Mouse (Mus musculus): Measurements from ENCODE around the gene Cdkal1. TPM values are rescaled to one million over a fixed set of nuclear protein-coding genes. Genes with fewer than 3 reads are reported as not detected.

Cdkal1 gene
- polyA plus RNA-seq, 1 experiment, result 0.55 TPM

- H3K27me3 ChIP-seq (ENCODE audit: control insufficient read depth, insufficient read depth, low read length), result no peaks in the 10 kb centered on the region
- no peaks in the 10 kb centered on the region for H3K4me1 ChIP-seq (ENCODE audit: control insufficient read depth, insufficient read depth, insufficient read length, low read length)
- no peak for TF ChIP-seq CTCF (IDR thresholded peaks at IDR 0.05; ENCODE audit: extremely low read depth, insufficient read length, insufficient replicate concordance, low read depth, low read length)
- no peak for TF ChIP-seq POLR2A (IDR thresholded peaks at IDR 0.05; ENCODE audit: low read depth, low read length)
- WGBS, result 52% methylated on average over 2 of the region's 2 CpGs
- H3K36me3 ChIP-seq (ENCODE audit: control insufficient read depth, insufficient read depth, low read length), result no peaks in the 10 kb centered on the region
- H3K4me3 ChIP-seq (ENCODE audit: low read depth, low read length), result no peak overlapping the region
- H3K27ac ChIP-seq (ENCODE audit: insufficient read depth, low read depth, low read length), result no peak overlapping the region
Observed at GRCm38 (mm10) chr13:29826469-29826868, 29.0 kb downstream of the Cdkal1 start.

- no peaks in the 10 kb centered on the region for H3K27me3 ChIP-seq (ENCODE audit: control insufficient read depth, insufficient read depth, low read length)
- TF ChIP-seq POLR2A (IDR thresholded peaks at IDR 0.05; ENCODE audit: low read depth, low read length), result no peak
- no peak for TF ChIP-seq CTCF (IDR thresholded peaks at IDR 0.05; ENCODE audit: extremely low read depth, insufficient read length, insufficient replicate concordance, low read depth, low read length)
- H3K4me3 ChIP-seq (ENCODE audit: low read depth, low read length), result no peak overlapping the region
- no peaks in the 10 kb centered on the region for H3K4me1 ChIP-seq (ENCODE audit: control insufficient read depth, insufficient read depth, insufficient read length, low read length)
- no peak overlapping the region for H3K27ac ChIP-seq (ENCODE audit: insufficient read depth, low read depth, low read length)
- no peaks in the 10 kb centered on the region for H3K36me3 ChIP-seq (ENCODE audit: control insufficient read depth, insufficient read depth, low read length)
Observed at GRCm38 (mm10) chr13:29826041-29826440, 29.4 kb downstream of the Cdkal1 start.

GRCm38 (mm10) chr13:29824797-29825196, 30.7 kb downstream of the Cdkal1 start:
- Histone ChIP-seq H3K27me3 (ENCODE audit: control insufficient read depth, insufficient read depth, low read length) (no peaks in the 10 kb centered on the region), H3K4me3 (ENCODE audit: low read depth, low read length) (no peak overlapping the region), H3K27ac (ENCODE audit: insufficient read depth, low read depth, low read length) (no peak overlapping the region), H3K36me3 (ENCODE audit: control insufficient read depth, insufficient read depth, low read length) (no peaks in the 10 kb centered on the region), H3K4me1 (ENCODE audit: control insufficient read depth, insufficient read depth, insufficient read length, low read length) (no peaks in the 10 kb centered on the region)
- no peak for TF ChIP-seq POLR2A (IDR thresholded peaks at IDR 0.05; ENCODE audit: low read depth, low read length)
- no peak for TF ChIP-seq CTCF (IDR thresholded peaks at IDR 0.05; ENCODE audit: extremely low read depth, insufficient read length, insufficient replicate concordance, low read depth, low read length)
- WGBS, result 92% methylated on average over 4 of the region's 4 CpGs

- Histone ChIP-seq H3K4me3 (ENCODE audit: low read depth, low read length) (no peak overlapping the region), H3K27ac (ENCODE audit: insufficient read depth, low read depth, low read length) (no peak overlapping the region), H3K27me3 (ENCODE audit: control insufficient read depth, insufficient read depth, low read length) (no peaks in the 10 kb centered on the region), H3K4me1 (ENCODE audit: control insufficient read depth, insufficient read depth, insufficient read length, low read length) (no peaks in the 10 kb centered on the region), H3K36me3 (ENCODE audit: control insufficient read depth, insufficient read depth, low read length) (no peaks in the 10 kb centered on the region)
- WGBS, result 81% methylated on average over 8 of the region's 8 CpGs
- no peak for TF ChIP-seq POLR2A (IDR thresholded peaks at IDR 0.05; ENCODE audit: low read depth, low read length)
- TF ChIP-seq CTCF (IDR thresholded peaks at IDR 0.05; ENCODE audit: extremely low read depth, insufficient read length, insufficient replicate concordance, low read depth, low read length), result no peak
Observed at GRCm38 (mm10) chr13:29824326-29824725, 31.1 kb downstream of the Cdkal1 start.

GRCm38 (mm10) chr13:29823906-29824305, 31.6 kb downstream of the Cdkal1 start:
- Histone ChIP-seq H3K27me3 (ENCODE audit: control insufficient read depth, insufficient read depth, low read length) (no peaks in the 10 kb centered on the region), H3K4me3 (ENCODE audit: low read depth, low read length) (no peak overlapping the region), H3K36me3 (ENCODE audit: control insufficient read depth, insufficient read depth, low read length) (no peaks in the 10 kb centered on the region), H3K4me1 (ENCODE audit: control insufficient read depth, insufficient read depth, insufficient read length, low read length) (no peaks in the 10 kb centered on the region), H3K27ac (ENCODE audit: insufficient read depth, low read depth, low read length) (no peak overlapping the region)
- WGBS, result 83% methylated on average over 9 of the region's 9 CpGs
- TF ChIP-seq CTCF (IDR thresholded peaks at IDR 0.05; ENCODE audit: extremely low read depth, insufficient read length, insufficient replicate concordance, low read depth, low read length) (no peak), POLR2A (IDR thresholded peaks at IDR 0.05; ENCODE audit: low read depth, low read length) (no peak)

- no peaks in the 10 kb centered on the region for H3K27me3 ChIP-seq (ENCODE audit: control insufficient read depth, insufficient read depth, low read length)
- no peak overlapping the region for H3K4me3 ChIP-seq (ENCODE audit: low read depth, low read length)
- H3K36me3 ChIP-seq (ENCODE audit: control insufficient read depth, insufficient read depth, low read length), result no peaks in the 10 kb centered on the region
- H3K4me1 ChIP-seq (ENCODE audit: control insufficient read depth, insufficient read depth, insufficient read length, low read length), result no peaks in the 10 kb centered on the region
- WGBS, result 89% methylated on average over 8 of the region's 8 CpGs
- TF ChIP-seq POLR2A (IDR thresholded peaks at IDR 0.05; ENCODE audit: low read depth, low read length), result no peak
- TF ChIP-seq CTCF (IDR thresholded peaks at IDR 0.05; ENCODE audit: extremely low read depth, insufficient read length, insufficient replicate concordance, low read depth, low read length), result no peak
- H3K27ac ChIP-seq (ENCODE audit: insufficient read depth, low read depth, low read length), result no peak overlapping the region
Observed at GRCm38 (mm10) chr13:29823487-29823886, 32.0 kb downstream of the Cdkal1 start.

GRCm38 (mm10) chr13:29819910-29820583, 35.4 kb downstream of the Cdkal1 start:
- Histone ChIP-seq H3K4me3 (ENCODE audit: low read depth, low read length) (no peak overlapping the region), H3K27ac (ENCODE audit: insufficient read depth, low read depth, low read length) (no peak overlapping the region), H3K36me3 (ENCODE audit: control insufficient read depth, insufficient read depth, low read length) (no peaks in the 10 kb centered on the region), H3K4me1 (ENCODE audit: control insufficient read depth, insufficient read depth, insufficient read length, low read length) (no peaks in the 10 kb centered on the region), H3K27me3 (ENCODE audit: control insufficient read depth, insufficient read depth, low read length) (no peaks in the 10 kb centered on the region)
- TF ChIP-seq CTCF (IDR thresholded peaks at IDR 0.05; ENCODE audit: extremely low read depth, insufficient read length, insufficient replicate concordance, low read depth, low read length) (no peak), POLR2A (IDR thresholded peaks at IDR 0.05; ENCODE audit: low read depth, low read length) (no peak)
- WGBS, result 90% methylated on average over 9 of the region's 9 CpGs

All from small intestine, adult 2 months (tissue).